Mouse (Mus musculus) midbrain, postnatal 0 days (tissue): ENCODE results near the gene Rsph3a. TPM values are rescaled to one million over a fixed set of nuclear protein-coding genes. Genes with fewer than 3 reads are reported as not detected.

ENCODE experiments used
- polyA plus RNA-seq: library from polyadenylated mRNA; unstranded; fragments of >200 nt; fragmentation: Nextera tagmentation; extraction: Ambion mirVana; gene quantifications from 2 replicates; pipeline ENCODE4 v1.2.1, GENCODE M21; 2015
- total RNA-seq: library from RNA; depleted of rRNA; stranded (reverse); fragments of >200 nt; gene quantifications from 2 replicates; pipeline ENCODE4 v1.2.3, GENCODE M21; 2014; rRNA removed

The Rsph3a gene
- total and polyA plus RNA-seq, 2 experiments from 2014 or later = 37.5 to 64.2 TPM

Other genes starting within 250 kb of the Rsph3a start
- 6.0 and 12.0 TPM in 2 replicates for gene Fndc1, start 118.3 kb upstream of the Rsph3a start, total RNA-seq
- gene Fndc1, start 118.3 kb upstream of the Rsph3a start, polyA plus RNA-seq = 7.6 and 8.4 TPM in 2 replicates
- 0.55 and 1.2 TPM in 2 replicates for gene Tagap, start 19.6 kb upstream of the Rsph3a start, total RNA-seq
- gene Tagap, start 19.6 kb upstream of the Rsph3a start, polyA plus RNA-seq = 0.32 and 0.39 TPM in 2 replicates
- gene Gm49673, start 202.2 kb downstream of the Rsph3a start, total RNA-seq = 3.5 and 5.8 TPM in 2 replicates
- 0.48 TPM in 1 of 2 replicates, not detected in the other for gene Gm49673, start 202.2 kb downstream of the Rsph3a start, polyA plus RNA-seq
- gene Rnaset2a, start 202.5 kb downstream of the Rsph3a start, total RNA-seq = 12.9 and 17.4 TPM in 2 replicates
- 12.6 and 15.1 TPM in 2 replicates for gene Rnaset2a, start 202.5 kb downstream of the Rsph3a start, polyA plus RNA-seq
- gene Fgfr1op, start 219.9 kb downstream of the Rsph3a start, total RNA-seq = 13.2 and 19.1 TPM in 2 replicates
- gene Fgfr1op, start 219.9 kb downstream of the Rsph3a start, polyA plus RNA-seq = 16.6 and 17.9 TPM in 2 replicates